Mouse (Mus musculus) intestine, embryonic 15.5 days (tissue): ENCODE results near the gene Apip. TPM values are rescaled to one million over a fixed set of nuclear protein-coding genes. Genes with fewer than 3 reads are reported as not detected.

ENCODE experiments used
- ATAC-seq: fragments of 200-750 bp; cut with Nextera tagmentation; 2 replicates; pipeline ENCODE4 v1.8.0; 2017; ENCODE audit warnings: moderate TSS enrichment, moderate library complexity
- H3K27ac ChIP-seq: fragments of 300-500 bp; sonication (generic); 2 replicates; pipeline ENCODE4 v1.5.1; 2015; ENCODE audit warnings: mild to moderate bottlenecking, inconsistent platforms
- H3K27me3 ChIP-seq: fragments of 300-500 bp; sonication (generic); replicated peaks from 2 replicates; pipeline ENCODE4 v1.6.1; 2015; ENCODE audit warnings: inconsistent platforms
- H3K36me3 ChIP-seq: fragments of 300-500 bp; sonication (generic); 2 replicates; pipeline ENCODE4 v1.6.1; 2015; ENCODE audit warnings: inconsistent platforms
- H3K4me1 ChIP-seq: fragments of 300-500 bp; sonication (generic); replicated peaks from 2 replicates; pipeline ENCODE4 v1.6.1; 2015; ENCODE audit warnings: inconsistent platforms
- H3K4me2 ChIP-seq: fragments of 300-500 bp; sonication (generic); replicated peaks from 2 replicates; pipeline ENCODE4 v1.6.1; 2015; ENCODE audit warnings: mild to moderate bottlenecking, inconsistent platforms
- H3K4me3 ChIP-seq: fragments of 300-500 bp; sonication (generic); replicated peaks from 2 replicates; pipeline ENCODE4 v1.5.1; 2015; ENCODE audit warnings: inconsistent platforms
- H3K9ac ChIP-seq: fragments of 300-500 bp; sonication (generic); 2 replicates; pipeline ENCODE4 v1.6.1; 2015; ENCODE audit warnings: inconsistent platforms
- H3K9me3 ChIP-seq: fragments of 300-500 bp; sonication (generic); 2 replicates; pipeline ENCODE4 v1.6.1; 2016; ENCODE audit warnings: inconsistent platforms
- WGBS: fragments of 180-500 bp; shearing (Covaris S2); methylation state at CpG from one replicate; pipeline ENCODE4 v1.1.7; 2015; 5-methylcytosine and 5-hydroxymethylcytosine counted together
- polyA plus RNA-seq: library from polyadenylated mRNA; unstranded; fragments of >200 nt; fragmentation: Nextera tagmentation; extraction: Ambion mirVana; gene quantifications from 2 replicates; pipeline ENCODE4 v1.2.1, GENCODE M21; 2015

Apip gene
- polyA plus RNA-seq, 1 experiment from 2014 or later: 55.6 TPM

DNA sequence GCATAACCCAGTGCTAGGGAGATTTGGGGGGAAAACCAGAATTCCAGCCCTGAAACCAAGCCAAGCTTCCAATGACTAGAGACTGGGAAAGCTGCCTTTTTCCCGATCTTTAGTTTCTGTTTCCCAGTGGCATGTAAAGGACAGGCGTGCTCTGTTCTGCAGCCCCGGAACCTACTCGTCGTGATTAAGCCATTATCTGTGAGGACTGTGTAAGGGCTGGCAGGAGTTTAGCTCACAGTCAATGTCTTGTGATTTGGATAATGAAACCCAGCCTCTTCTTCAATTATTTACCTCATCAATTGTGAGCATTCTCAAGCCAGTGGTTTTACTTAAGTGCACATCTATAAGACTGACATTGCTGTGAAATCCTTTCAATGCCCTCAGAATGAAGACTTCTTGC is 43.7 kb downstream of the Apip start:
- Histone ChIP-seq H3K27ac (no peak overlapping the region), H3K4me3 (no peak overlapping the region), H3K27me3 (no peaks in the 10 kb centered on the region), H3K9me3 (no peaks in the 10 kb centered on the region), H3K4me2 (no peak overlapping the region), H3K36me3 (no peaks in the 10 kb centered on the region), H3K9ac (no peak overlapping the region), H3K4me1 (0 out of 2 replicates have a peak, but pooled peaks cover 4% of the 10 kb centered on the region)
- 63% methylated on average over 5 of the region's 5 CpGs for WGBS
- no peak for ATAC-seq

DNA sequence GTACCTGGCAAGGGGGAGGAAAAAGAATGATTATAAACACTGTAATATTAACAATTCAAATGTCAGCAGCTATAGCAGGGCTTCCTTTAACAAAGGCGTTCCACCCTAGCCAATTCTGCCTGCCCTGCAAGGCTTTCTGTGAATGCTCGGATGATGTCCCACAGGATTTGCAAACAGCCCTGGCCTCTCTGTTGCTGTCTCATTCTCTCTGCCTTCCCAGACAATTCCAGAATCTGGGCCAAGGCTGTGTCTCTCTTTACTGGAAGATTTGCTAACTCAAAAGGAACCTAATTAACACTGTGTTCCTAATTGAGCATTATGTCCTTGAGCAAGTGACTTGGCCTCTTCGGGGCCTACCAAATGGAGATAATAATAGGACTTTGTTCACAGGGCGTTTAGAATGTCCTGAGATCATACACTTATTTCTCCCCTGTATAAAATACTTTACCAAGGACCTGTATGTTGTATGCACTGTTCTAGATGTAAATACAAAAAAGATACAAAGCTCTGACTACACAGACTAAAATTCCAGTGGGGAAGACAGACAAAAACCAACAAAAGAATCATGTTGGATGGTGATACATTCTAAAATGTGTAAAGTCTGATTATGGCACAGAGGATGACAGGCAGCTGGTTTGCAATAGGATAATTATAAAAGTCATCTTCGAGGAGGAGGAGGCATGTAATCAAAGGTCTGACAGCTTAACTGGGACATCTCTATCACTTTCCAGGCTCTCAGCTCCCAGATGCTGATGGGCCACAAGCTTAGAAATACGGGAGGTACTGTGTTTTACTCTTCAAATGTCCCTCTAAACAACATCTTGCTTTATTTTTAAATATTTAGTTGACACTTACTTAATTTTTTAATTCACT is 45.1 kb downstream of the Apip start:
- Histone ChIP-seq H3K4me3 (no peak overlapping the region), H3K9ac (no peak overlapping the region), H3K9me3 (no peaks in the 10 kb centered on the region), H3K27me3 (no peaks in the 10 kb centered on the region), H3K4me2 (no peak overlapping the region), H3K36me3 (no peaks in the 10 kb centered on the region), H3K27ac (no peak overlapping the region), H3K4me1 (0 out of 2 replicates have a peak, but pooled peaks cover 4% of the 10 kb centered on the region)
- ATAC-seq: peak; percentile 51; the same call in 1 of the 2 replicates
- 58% methylated on average over 6 of the region's 6 CpGs for WGBS

DNA sequence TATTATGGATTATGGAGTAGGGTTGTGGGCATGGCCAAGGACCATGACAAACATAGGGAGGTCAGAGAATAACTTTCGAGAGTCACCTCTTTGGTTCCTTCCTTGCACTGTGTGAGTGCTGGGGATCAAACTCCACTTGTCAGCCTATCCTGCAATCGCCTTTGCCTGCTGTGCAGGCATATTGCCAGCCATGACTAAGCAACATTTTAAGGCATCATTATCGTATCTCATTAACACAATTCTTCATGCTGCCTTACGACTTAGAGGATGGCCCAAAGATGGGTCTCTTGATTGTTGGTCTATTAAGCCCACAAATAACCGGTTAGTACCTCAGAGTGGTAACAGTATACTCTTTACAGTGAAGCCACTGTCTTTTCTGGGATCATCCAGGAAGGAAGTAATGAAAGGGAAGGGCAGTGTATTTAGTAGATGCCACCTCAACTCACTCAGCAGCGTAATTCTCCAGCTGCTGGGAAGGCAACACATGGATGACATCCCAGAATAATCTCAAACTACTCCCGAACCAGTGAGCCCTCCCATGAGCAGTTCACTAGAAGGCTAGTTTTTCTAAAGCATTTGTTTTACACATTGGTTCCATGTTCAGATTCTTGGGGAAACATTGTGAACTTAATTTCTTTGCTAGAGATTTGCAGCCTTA is 45.9 kb downstream of the Apip start:
- Histone ChIP-seq H3K4me3 (no peak overlapping the region), H3K4me2 (no peak overlapping the region), H3K4me1 (0 out of 2 replicates have a peak, but pooled peaks cover 4% of the 10 kb centered on the region), H3K27me3 (no peaks in the 10 kb centered on the region), H3K9ac (no peak overlapping the region), H3K9me3 (no peaks in the 10 kb centered on the region), H3K27ac (no peak overlapping the region), H3K36me3 (no peaks in the 10 kb centered on the region)
- ATAC-seq: peak; percentile 74
- 81% methylated on average over 7 of the region's 7 CpGs for WGBS

GRCm38 (mm10) chr2:103129676-103130075 is 56.2 kb downstream of the Apip start:
- Histone ChIP-seq H3K4me1 (no peaks in the 10 kb centered on the region), H3K4me2 (no peak overlapping the region), H3K27ac (no peak overlapping the region), H3K4me3 (no peak overlapping the region), H3K27me3 (no peaks in the 10 kb centered on the region), H3K9me3 (no peaks in the 10 kb centered on the region), H3K9ac (no peak overlapping the region), H3K36me3 (no peaks in the 10 kb centered on the region)
- no peak for ATAC-seq
- WGBS: 89% methylated on average over 2 of the region's 2 CpGs

DNA sequence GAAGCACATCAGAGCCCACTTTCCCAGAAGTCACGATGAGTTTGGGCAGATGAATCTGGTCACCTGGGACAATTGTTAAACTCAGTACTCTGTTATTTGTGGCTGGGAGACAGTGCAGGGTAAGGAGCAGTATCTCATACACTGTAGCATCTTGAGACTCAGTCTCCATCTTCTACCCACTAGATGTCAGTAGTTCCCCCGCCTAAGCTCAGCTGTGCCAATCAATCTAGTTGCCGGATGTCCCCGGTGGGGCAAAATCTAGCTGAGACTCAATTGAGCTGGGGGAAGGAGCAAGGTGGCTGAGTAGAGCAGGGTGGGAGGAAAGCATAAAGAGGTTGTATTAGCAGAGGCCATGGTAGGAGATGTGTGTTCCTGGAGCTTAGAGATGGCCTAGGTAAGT is 57.7 kb downstream of the Apip start:
- Histone ChIP-seq H3K27me3 (no peaks in the 10 kb centered on the region), H3K36me3 (no peaks in the 10 kb centered on the region), H3K4me2 (no peak overlapping the region), H3K4me3 (no peak overlapping the region), H3K27ac (no peak overlapping the region), H3K9me3 (no peaks in the 10 kb centered on the region), H3K4me1 (no peaks in the 10 kb centered on the region), H3K9ac (no peak overlapping the region)
- no peak for ATAC-seq
- WGBS: 27% methylated on average over 4 of the region's 4 CpGs

DNA sequence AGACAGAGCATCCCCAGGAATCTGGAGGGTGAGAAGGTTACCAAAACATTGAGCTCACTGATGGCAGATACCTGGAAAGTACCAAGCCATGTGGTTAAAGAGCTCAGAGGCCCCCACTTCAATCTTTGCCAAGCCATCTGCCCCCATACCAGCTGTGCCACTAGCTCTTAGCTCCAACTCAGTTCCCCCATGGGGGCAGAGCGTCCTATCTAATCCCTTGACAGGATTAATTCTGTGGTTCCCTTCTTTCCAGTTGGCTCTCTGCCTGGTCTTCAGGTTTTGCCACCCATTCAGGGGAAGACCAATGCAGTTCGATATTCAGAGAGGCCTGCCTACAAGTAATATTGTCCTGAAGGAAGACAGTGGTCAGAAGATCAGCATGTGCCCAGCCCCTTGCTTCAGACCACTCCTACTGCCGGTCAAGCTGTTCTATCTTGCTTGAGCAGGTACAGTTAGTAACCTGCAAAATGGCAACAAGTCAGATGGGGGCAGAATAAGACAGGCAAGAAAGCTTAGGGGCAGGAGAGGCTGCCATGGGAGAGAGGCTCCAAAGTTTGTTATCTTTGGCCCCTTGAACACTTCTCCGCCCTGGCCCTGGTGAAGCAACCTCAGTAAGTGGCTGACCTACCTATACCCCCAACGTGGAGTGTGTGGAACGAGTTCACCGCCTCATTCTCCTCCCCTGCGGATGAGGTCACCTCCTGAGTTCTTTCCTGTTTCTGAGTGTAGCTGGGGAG is 65.2 kb downstream of the Apip start:
- Histone ChIP-seq H3K4me2 (no peak overlapping the region), H3K9me3 (no peaks in the 10 kb centered on the region), H3K4me3 (no peak overlapping the region), H3K27me3 (no peaks in the 10 kb centered on the region), H3K27ac (no peak overlapping the region), H3K36me3 (no peaks in the 10 kb centered on the region), H3K9ac (no peak overlapping the region), H3K4me1 (0 out of 2 replicates have a peak, but pooled peaks cover 2% of the 10 kb centered on the region)
- WGBS: 50% methylated on average over 8 of the region's 8 CpGs
- ATAC-seq: peak; percentile 86

Other genes with a start within 250 kb of the Apip start
- gene Cd44, start 172.0 kb upstream of the Apip start, polyA plus RNA-seq: 12.6 and 13.8 TPM in 2 replicates
- gene Pdhx, start 162 bp upstream of the Apip start, polyA plus RNA-seq: 34.9 and 36.6 TPM in 2 replicates
- gene Ehf, start 229.6 kb downstream of the Apip start, polyA plus RNA-seq: 19.2 and 23.1 TPM in 2 replicates